Mouse (Mus musculus) thymus, postnatal 36 days (tissue): ENCODE measurements around the gene Cdkn2d.

Experiments used
- DNase-seq, 2 experiments: peaks; one replicate each; pipeline ENCODE4 v3.0.0; 2022; ENCODE audit warnings: mixed read lengths in 2 of 2

Cdkn2d gene

DNA sequence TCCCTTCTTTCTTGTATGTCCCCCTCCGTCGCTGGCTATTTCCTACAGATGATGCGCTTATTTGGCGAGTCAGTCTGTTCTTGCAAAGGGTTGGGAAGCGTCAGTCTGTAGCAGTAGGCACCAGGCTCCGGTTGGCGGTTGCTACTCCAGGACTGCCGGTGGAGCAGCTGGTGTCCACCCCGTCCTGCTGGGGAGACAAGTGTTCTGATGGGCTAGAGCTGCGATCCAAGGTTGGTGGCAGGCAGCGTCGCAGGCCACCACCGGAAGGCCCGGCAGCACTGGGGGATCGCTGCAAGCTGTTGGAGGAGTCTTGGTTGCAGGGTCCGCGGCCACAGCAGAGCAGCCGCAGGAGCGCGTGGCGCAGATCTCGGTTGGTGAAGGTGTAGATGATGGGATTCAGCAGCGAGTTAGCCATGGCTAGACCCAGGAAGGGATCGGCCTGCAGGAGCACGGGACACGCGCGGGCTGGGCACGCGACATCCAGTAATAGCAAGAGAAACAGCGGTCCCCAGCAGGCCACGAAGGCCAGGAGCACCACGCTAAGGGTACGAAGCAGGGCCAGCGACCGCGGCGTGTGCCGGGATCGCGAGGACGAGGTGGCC, 47.3 kb downstream of the Cdkn2d start:
- no peak for DNase-seq

DNA sequence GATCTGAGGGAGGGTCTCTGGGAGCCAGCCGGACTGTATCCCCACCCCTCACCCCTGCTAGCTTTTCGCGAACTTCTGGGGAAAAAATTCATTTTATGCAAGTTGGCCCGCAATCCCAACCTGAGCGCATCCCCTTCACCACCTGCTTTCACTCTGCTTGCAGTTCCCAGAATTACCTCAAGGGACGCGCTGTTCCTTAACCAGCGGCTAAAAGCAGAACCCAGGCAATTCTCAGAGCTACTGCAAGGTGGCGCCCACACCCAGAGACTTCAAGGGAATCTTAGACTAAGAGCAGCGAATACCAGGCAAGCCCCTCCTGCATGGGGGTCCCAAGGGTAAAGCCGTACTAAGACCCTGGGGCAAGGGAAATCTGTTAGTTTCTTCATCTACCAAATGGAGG, 49.9 kb downstream of the Cdkn2d start:
- DNase-seq, result peak; percentile 82 to 86

DNA sequence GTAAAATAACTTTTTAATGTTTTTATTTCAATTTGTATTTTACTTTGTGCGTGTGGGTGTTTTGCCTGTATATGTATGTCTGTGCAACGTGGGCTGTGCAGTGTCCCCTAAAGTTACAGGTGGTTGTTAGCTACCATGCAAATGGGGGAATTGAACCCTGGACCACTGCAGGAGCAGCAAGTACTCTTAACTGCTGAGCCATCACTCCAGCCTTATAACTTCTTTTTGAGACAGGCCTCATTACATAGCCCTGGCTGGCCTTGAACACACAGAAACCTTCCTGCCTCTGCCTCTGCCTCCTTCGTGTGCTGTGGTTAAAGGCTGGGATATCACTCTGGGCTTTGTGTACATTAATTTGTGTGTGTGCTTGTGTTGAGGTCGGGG, 51.8 kb downstream of the Cdkn2d start:
- no peak for DNase-seq

DNA sequence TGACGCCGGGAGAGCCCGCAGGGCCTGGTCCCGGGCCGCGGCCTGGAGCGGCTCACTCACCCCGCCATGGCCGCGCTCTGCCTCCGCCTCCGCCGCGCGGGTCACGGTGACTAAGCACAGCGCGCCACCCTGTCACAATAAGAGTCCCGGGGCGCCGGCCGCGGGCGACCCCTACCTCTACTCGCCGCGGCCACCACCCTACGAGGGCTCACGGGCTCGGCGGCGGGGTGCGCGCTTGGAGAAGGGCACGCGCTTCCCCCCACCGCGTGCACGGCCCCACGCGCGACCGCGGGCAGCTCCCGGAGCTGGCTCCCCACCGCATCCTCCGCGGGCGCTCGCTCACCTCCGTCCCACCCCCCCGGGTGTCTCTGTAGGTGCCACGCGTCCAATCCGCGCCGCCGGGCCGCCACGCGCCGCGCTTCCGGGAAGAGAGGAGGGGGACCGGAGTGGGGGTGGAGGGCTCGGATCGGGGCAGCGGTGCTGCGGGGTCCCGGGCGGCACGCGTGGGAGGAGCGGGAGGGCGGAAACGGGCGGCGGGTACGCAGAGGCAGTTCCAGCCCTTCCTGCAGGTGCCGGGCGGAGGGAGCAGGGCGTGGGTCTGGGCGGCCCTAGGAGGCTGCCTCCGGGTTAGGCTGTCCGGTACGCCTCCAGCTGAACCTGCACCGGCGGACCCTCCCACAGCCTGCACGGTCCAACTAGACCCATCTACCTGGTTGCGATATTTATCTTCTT, 52.3 kb downstream of the Cdkn2d start, which contains the start of gene Keap1:
Keap1 (minus strand) TSS at position 629 of the 732 bp plus-strand sequence.
- peak; percentile 90 to 94 for DNase-seq
